Mouse (Mus musculus) CH12.LX (cell line): ENCODE data around the gene Lrguk.
A peak's percentile ranks its signal among the peaks of the same experiment; 100 is the strongest.

Experiments
- CTCF ChIP-seq, 2 experiments: IDR thresholded peaks in 1 of 2; conservative IDR thresholded peaks in 1 of 2; 2 replicates each; pipeline ENCODE4 v1.5.1; 2011 to 2012; ENCODE audit warnings: low read depth in 2 of 2, low read length in 2 of 2, improper control_type of control experiment in 1 of 2, inconsistent platforms in 1 of 2, mild to moderate bottlenecking in 1 of 2, moderate library complexity in 1 of 2
- EP300 ChIP-seq: IDR thresholded peaks from 2 replicates; pipeline ENCODE4 v1.6.1; 2011; ENCODE audit warnings: low read length, improper control_type of control experiment
- KAT2A ChIP-seq: IDR thresholded peaks from 2 replicates; pipeline ENCODE4 v1.6.1; 2012; ENCODE audit warnings: low read length, improper control_type of control experiment, inconsistent platforms; ENCODE audit not compliant: insufficient replicate concordance
- MAFK ChIP-seq: IDR thresholded peaks from 2 replicates; pipeline ENCODE4 v1.6.1; 2011; ENCODE audit warnings: low read length, improper control_type of control experiment; ENCODE audit not compliant: insufficient replicate concordance
- MAZ ChIP-seq: IDR thresholded peaks from 2 replicates; pipeline ENCODE4 v1.6.1; 2012; ENCODE audit warnings: low read depth, mild to moderate bottlenecking, inconsistent platforms, low read length, improper control_type of control experiment, moderate library complexity
- POLR2A ChIP-seq: IDR thresholded peaks from 2 replicates; pipeline ENCODE4 v1.6.1; 2011; ENCODE audit warnings: low read depth, mild to moderate bottlenecking, improper control_type of control experiment, low read length
- RCOR1 ChIP-seq: conservative IDR thresholded peaks from 2 replicates; pipeline ENCODE4 v1.6.1; 2012; ENCODE audit warnings: low read depth, mild to moderate bottlenecking, inconsistent platforms, low read length, improper control_type of control experiment
- SMC3 ChIP-seq: IDR thresholded peaks from 2 replicates; pipeline ENCODE4 v1.6.1; 2011; ENCODE audit warnings: low read depth, low read length, improper control_type of control experiment
- TBP ChIP-seq: conservative IDR thresholded peaks from 2 replicates; pipeline ENCODE4 v1.6.1; 2011; ENCODE audit warnings: low read depth, low read length, improper control_type of control experiment
- ZC3H11A ChIP-seq: IDR thresholded peaks from 2 replicates; pipeline ENCODE4 v1.6.1; 2012; ENCODE audit warnings: low read depth, mild to moderate bottlenecking, inconsistent platforms, low read length, improper control_type of control experiment
- ZKSCAN1 ChIP-seq: IDR thresholded peaks from 2 replicates; pipeline ENCODE4 v1.6.1; 2012; ENCODE audit warnings: low read depth, inconsistent platforms, low read length, improper control_type of control experiment, borderline replicate concordance
- ZNF384 ChIP-seq: IDR thresholded peaks from 2 replicates; pipeline ENCODE4 v1.6.1; 2012; ENCODE audit warnings: low read depth, low read length, improper control_type of control experiment, inconsistent platforms

DNA sequence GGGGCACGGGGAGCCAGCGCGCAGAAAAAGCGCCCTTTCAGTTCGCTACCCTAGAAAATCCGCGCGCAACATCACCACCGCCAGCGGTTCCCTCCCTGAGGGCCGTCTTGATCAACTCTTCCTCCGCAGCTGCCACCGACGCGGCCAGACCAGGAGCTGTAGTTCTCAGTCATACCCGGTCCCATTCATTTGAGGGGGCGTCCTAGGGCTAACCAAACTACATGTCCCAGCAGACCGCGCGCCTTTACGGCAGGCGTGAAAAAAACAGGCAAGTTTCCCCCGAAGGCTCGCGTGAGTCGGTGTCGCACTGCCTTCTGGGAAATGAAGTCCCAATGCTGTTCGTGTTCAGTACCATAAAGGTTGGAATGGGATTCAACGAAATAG lies 147.6 kb downstream of the Lrguk start, which contains the start of gene Slc35b4:
- TF ChIP-seq CTCF (conservative IDR thresholded peaks at IDR 0.05 in 1 of 2, IDR thresholded peaks at IDR 0.05 in 1 of 2; ENCODE audit: low read depth in 2 of 2, low read length in 2 of 2) (no peak), TBP (peak; percentile 71; the same call in 1 of the 2 replicates), KAT2A (peak; percentile 100), ZKSCAN1 (no peak), MAFK (no peak), ZNF384 (peak; percentile 100), EP300 (no peak), MAZ (no peak), SMC3 (no peak), POLR2A (peak; percentile 83), RCOR1 (no peak), ZC3H11A (no peak)
